Mouse (Mus musculus) CH12F3 (cell line): ENCODE measurements around the gene Mllt11.

Source experiments
- in situ Hi-C: fragments of 300-500 bp; cut with MboI; formaldehyde crosslinking; loops from 2 replicates; pipeline ENCODE4 v1.14.3; 2020; ENCODE audit warnings: low sequenced_read_pairs

Gene Mllt11

GRCm38 (mm10) chr3:95231298-95232221, at the start of gene Mllt11:
Mllt11 (minus strand) TSS chr3:95232171.
- in situ Hi-C loops: no loop called here

GRCm38 (mm10) chr3:95281216-95282126, 49.5 kb upstream of the Mllt11 start, which contains the start of the genes Mindy1 and Prune1:
Mindy1 (plus strand) TSS chr3:95281345.
Prune1 (minus strand) TSS chr3:95282076.
- in situ Hi-C loops: no loop called here

- in situ Hi-C loops: no loop called here
Observed at GRCm38 (mm10) chr3:95280747-95281146, 48.8 kb upstream of the Mllt11 start.

DNA sequence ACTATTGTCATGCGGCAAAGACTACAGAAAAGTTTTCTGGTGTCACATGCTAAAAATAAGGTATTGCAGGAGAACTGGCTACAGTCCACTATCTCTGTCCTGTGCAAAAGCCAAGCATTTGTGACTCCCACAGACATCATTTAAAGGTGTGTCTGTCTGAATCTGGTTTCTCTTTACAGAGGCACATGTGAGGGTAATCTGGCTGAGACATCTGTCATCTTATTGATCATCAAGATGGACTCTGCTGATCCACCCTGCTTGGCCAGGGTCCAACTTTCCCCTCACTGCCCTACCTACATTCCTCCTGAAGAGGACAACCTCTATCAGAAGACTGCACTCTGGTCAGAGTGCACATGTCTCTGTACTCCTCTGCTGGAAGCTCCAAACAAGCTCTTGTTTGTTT, 45.2 kb upstream of the Mllt11 start:
- in situ Hi-C loops: no loop called here

DNA sequence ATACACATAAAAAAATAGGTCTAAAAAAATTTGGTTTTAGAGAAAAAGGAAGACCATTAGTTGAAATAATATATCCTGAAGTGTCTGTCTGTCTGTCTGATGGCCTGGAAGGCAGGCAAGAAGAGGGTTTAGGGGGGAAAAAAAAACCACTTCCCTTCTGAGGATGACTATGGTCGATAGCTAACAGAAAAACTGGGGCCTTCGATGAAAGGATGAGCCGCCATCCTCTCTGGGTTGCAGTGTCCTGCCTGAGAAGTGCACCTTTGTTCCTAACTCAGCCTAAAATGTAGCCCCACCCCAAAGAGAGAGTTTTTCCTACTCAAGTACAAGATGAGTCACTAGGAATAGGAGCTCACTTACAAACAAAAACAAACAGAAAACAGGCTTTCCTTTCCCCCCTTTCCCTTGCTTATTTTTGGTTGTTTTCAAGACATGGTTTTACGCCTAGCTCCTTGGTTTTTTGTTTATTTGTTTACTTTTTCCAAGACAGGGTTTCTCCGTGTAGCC, 44.5 kb upstream of the Mllt11 start:
- in situ Hi-C loops: no loop called here

GRCm38 (mm10) chr3:95275161-95275560, 43.2 kb upstream of the Mllt11 start:
- in situ Hi-C loops: no loop called here

DNA sequence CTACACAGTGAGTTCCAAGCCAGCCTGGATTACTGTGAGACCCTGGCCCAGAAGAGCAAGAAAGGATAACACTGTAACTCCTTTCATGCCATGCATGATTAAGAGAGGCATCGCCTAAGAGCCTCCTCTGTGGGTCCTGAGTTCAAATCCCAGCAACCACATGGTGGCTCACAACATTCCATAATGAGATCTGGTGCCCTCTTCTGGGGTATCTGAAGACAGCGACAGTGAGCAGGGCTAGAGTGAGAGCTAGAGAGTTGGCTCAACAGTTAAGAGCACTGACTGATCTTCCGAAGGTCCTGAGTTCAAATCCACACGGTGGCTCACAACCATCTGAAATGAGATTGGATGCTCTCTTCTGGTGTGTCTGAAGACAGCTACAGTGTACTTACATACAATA, 42.5 kb upstream of the Mllt11 start:
- in situ Hi-C loops: no loop called here

DNA sequence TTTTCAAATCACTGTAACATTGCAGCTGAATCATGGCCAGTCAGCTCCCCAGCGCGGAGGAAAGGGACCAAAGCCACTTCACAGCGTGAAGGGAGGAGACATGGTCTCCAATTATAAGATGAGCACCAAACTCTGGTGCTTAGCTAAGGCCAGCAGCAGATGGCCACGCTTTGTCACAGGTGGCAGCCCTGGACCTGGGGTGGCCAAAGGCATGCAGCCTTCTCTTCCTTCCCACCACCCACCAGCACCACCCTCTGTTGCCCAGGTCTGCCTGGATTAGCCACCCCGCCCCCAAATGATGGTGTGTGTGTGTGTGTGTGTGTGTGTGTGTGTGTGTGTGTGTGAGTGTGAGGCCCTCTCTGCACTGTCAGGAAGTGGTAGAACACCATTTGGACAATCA, 41.5 kb upstream of the Mllt11 start:
- in situ Hi-C loops: no loop called here

DNA sequence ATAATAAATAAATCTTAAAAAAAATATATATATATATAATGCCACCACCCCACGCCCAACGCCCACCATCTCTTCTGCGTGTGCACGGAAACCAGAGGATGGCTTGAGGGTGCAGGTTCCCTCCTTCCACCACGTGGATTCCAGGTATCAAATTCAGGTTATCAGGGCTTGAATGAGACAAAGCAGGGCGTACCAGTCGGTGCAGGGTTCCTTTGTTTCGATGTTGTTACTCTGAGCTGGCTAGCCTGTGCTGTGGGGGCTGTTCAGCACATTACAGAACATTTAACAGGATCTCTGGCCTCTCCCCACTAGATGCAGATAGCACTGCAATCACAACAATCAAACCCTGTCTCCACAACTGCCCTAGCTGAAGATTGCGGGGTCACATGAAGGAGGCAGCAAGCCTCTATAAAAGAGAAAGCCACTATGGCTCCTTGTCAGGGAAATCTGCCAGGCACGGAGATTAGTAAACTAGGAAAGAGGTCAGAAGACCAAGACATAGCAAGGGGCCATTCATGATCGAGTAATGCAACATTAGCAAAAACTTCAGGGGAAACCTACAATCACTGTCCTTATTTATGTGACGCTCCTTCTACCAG, 38.9 kb upstream of the Mllt11 start:
- in situ Hi-C loops: no loop called here

- in situ Hi-C loops: loop anchor here (10.0 kb wide), 1 partner anchor 125 kb away; the partner anchor contains the start of gene Tnfaip8l2
Observed at GRCm38 (mm10) chr3:95269789-95270188, 37.8 kb upstream of the Mllt11 start.

GRCm38 (mm10) chr3:95267855-95268254, 35.9 kb upstream of the Mllt11 start:
- in situ Hi-C loops: loop anchor here (10.0 kb wide), 1 partner anchor 123 kb away; the partner anchor contains the start of gene Tnfaip8l2

DNA sequence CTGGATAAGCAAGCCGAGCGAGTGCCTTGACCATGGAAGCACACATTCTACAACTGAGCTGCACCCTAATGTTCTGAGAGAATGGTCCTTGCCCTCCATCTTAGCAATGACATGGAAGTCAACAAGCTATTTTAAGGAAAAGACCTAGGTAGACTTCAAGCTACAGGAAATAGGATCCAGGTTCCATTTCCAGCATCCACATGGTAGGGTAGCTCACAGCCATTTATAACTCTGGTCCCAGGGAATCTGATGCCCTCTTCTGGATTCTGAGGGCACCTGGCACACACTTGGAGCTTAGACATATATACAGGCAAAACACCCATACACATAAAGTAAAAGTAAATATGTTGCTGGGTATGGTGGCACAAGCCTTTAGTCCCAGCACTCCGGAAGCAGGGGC, 34.1 kb upstream of the Mllt11 start:
- in situ Hi-C loops: loop anchor here (10.0 kb wide), 1 partner anchor 121 kb away; the partner anchor contains the start of gene Tnfaip8l2

- in situ Hi-C loops: loop anchor here (10.0 kb wide), 1 partner anchor 120 kb away; the partner anchor contains the start of gene Tnfaip8l2
Observed at GRCm38 (mm10) chr3:95264724-95265123, 32.8 kb upstream of the Mllt11 start.

GRCm38 (mm10) chr3:95263089-95263739, 31.2 kb upstream of the Mllt11 start:
- in situ Hi-C loops: loop anchor here (10.0 kb wide), 1 partner anchor 118 kb away; the partner anchor contains the start of gene Tnfaip8l2

- in situ Hi-C loops: loop anchor here (10.0 kb wide), 1 partner anchor 117 kb away; the partner anchor contains the start of gene Tnfaip8l2
Observed at GRCm38 (mm10) chr3:95261975-95262374, 30.0 kb upstream of the Mllt11 start.

GRCm38 (mm10) chr3:95256931-95257330, 25.0 kb upstream of the Mllt11 start:
- in situ Hi-C loops: no loop called here

GRCm38 (mm10) chr3:95250783-95251424, 18.9 kb upstream of the Mllt11 start, which contains the start of gene Bnipl:
Bnipl (minus strand) TSS chr3:95251193.
- in situ Hi-C loops: no loop called here

GRCm38 (mm10) chr3:95250361-95250760, 18.4 kb upstream of the Mllt11 start:
- in situ Hi-C loops: no loop called here

GRCm38 (mm10) chr3:95247660-95248336, 15.8 kb upstream of the Mllt11 start:
- in situ Hi-C loops: no loop called here
